Mouse (Mus musculus) liver, embryonic 14.5 days (tissue): Measurements from ENCODE around the gene Adamts13. TPM values are rescaled to one million over a fixed set of nuclear protein-coding genes. Genes with fewer than 3 reads are reported as not detected.

Experiments used
- ATAC-seq: fragments of 200-750 bp; cut with Nextera tagmentation; 2 replicates; pipeline ENCODE4 v1.8.0; 2017; ENCODE audit warnings: moderate number of reproducible peaks, mild to moderate bottlenecking, moderate library complexity; ENCODE audit not compliant: insufficient read depth
- DNase-seq, 3 experiments: peaks; one replicate each; pipeline ENCODE4 v3.0.0-alpha.2; 2012 to 2013; ENCODE audit warnings: low read depth in 3 of 3, low spot score in 3 of 3
- H3K27ac ChIP-seq: fragments of 300-500 bp; sonication (generic); 2 replicates; pipeline ENCODE4 v1.5.1; 2014; ENCODE audit warnings: moderate library complexity, mild to moderate bottlenecking, control low read depth, inconsistent platforms
- H3K27me3 ChIP-seq: fragments of 300-500 bp; sonication (generic); 2 replicates; pipeline ENCODE4 v1.6.1; 2014; ENCODE audit warnings: mild to moderate bottlenecking, low read length, moderate library complexity; ENCODE audit not compliant: control insufficient read depth, insufficient read depth
- H3K36me3 ChIP-seq: fragments of 300-500 bp; sonication (generic); replicated peaks from 2 replicates; pipeline ENCODE4 v1.6.1; 2014; ENCODE audit warnings: low read depth; ENCODE audit not compliant: control insufficient read depth, insufficient read depth
- H3K4me1 ChIP-seq, 2 experiments: fragments of 200-500 bp in 1 of 2; fragments of 300-500 bp in 1 of 2; sonication (generic) in 1 of 2; replicated peaks; 2 replicates each; pipeline ENCODE4 v1.6.1; 2012 to 2014; ENCODE audit warnings: antibody characterized with exemption in 1 of 2, inconsistent platforms in 1 of 2, low read length in 1 of 2; ENCODE audit not compliant: control insufficient read depth in 2 of 2, insufficient read depth in 2 of 2
- H3K4me2 ChIP-seq: fragments of 300-500 bp; sonication (generic); 2 replicates; pipeline ENCODE4 v1.6.1; 2014; ENCODE audit warnings: low read depth, mild to moderate bottlenecking, control low read depth, moderate library complexity
- H3K4me3 ChIP-seq, 2 experiments: fragments of 200-500 bp in 1 of 2; fragments of 300-500 bp in 1 of 2; sonication (generic) in 1 of 2; 2 replicates each; pipeline ENCODE4 v1.5.1; 2012 to 2014; ENCODE audit warnings: low read depth in 2 of 2, low read length in 2 of 2, mild to moderate bottlenecking in 2 of 2, control low read depth in 1 of 2, inconsistent platforms in 1 of 2, moderate library complexity in 1 of 2; ENCODE audit not compliant: insufficient read depth in 1 of 2
- H3K9ac ChIP-seq: fragments of 300-500 bp; sonication (generic); replicated peaks from 2 replicates; pipeline ENCODE4 v1.6.1; 2014; ENCODE audit warnings: mild to moderate bottlenecking, control low read depth, moderate library complexity
- H3K9me3 ChIP-seq: fragments of 300-500 bp; sonication (generic); 2 replicates; pipeline ENCODE4 v1.6.1; 2016; ENCODE audit warnings: low read length, mixed read lengths; ENCODE audit not compliant: control insufficient read depth
- CTCF ChIP-seq: IDR thresholded peaks from 2 replicates; pipeline ENCODE4 v1.5.1; 2016; ENCODE audit warnings: antibody characterized with exemption, low read depth, control low read depth
- EP300 ChIP-seq: IDR thresholded peaks from 2 replicates; pipeline ENCODE4 v1.6.1; 2016; ENCODE audit warnings: antibody characterized with exemption, low read depth
- WGBS: fragments of 180-500 bp; shearing (Covaris S2); extraction: QIAGEN DNeasy Blood & Tissue Kit; methylation state at CpG from one replicate; pipeline ENCODE4 v1.1.7; 2014; ENCODE audit not compliant: insufficient replicate concordance; 5-methylcytosine and 5-hydroxymethylcytosine counted together
- polyA plus RNA-seq, 2 experiments: library from polyadenylated mRNA; depleted of rRNA in 1 of 2; stranded (reverse) in 1 of 2; unstranded in 1 of 2; fragments of >200 nt; fragmentation: Nextera tagmentation in 1 of 2; extraction: Ambion mirVana in 1 of 2; gene quantifications; 2 replicates each; pipeline versions ENCODE4 v1.2.1 to v1.2.3; 2012 to 2014

Adamts13 gene
- polyA plus RNA-seq, 2 experiments: 0.89 to 1.8 TPM

DNA sequence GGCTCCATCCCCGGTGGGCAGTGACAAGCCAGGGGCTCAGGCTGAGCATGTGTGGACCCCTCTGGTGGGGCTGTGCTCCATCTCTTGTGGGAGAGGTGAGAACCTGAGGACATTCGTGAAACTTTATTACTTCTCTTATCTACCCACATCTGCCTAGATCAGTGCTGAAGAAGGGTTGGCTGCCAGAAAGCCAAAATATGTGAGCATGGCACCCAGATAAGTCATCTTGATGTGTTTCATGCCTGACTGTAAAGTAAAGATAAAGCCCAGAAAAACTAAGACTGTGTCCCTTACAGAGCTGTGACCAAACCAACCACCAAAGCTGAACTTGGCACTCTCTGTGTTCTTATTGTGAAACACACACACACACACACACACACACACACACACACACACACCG lies 20.7 kb downstream of the Adamts13 start:
- H3K4me2 ChIP-seq: no peak overlapping the region
- no peaks in the 10 kb centered on the region for H3K36me3 ChIP-seq
- DNase-seq: no peak
- H3K4me3 ChIP-seq: no peak overlapping the region
- no peaks in the 10 kb centered on the region for H3K27me3 ChIP-seq
- 47% methylated on average over 3 of the region's 3 CpGs for WGBS
- no peak for TF ChIP-seq EP300
- no peak for TF ChIP-seq CTCF
- no peak for ATAC-seq
- H3K4me1 ChIP-seq: no peaks in the 10 kb centered on the region
- H3K9ac ChIP-seq: no peak overlapping the region
- no peak overlapping the region for H3K27ac ChIP-seq
- H3K9me3 ChIP-seq: no peaks in the 10 kb centered on the region

DNA sequence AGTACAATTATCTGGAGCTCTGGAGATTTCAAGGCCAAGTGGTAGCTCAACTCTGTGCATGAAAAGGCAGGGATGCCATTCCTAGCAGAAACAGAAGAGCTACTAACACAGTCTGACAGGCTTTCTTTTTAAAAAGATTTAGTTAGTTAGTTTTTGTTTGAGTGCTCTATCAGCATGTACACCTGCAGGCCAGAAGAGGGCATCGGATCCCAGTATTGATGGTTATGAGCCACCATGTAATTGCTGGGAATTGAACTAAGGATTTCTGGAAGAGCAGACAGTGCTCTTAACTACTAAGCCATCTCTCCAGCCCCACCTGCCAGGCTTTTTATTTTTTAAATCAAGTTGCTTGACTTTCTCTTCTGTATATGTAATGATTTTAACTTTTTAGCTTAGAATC lies 24.3 kb downstream of the Adamts13 start:
- H3K9ac ChIP-seq: no peak overlapping the region
- no peaks in the 10 kb centered on the region for H3K9me3 ChIP-seq
- DNase-seq (no peak), ATAC-seq (no peak)
- no peaks in the 10 kb centered on the region for H3K36me3 ChIP-seq
- no peaks in the 10 kb centered on the region for H3K27me3 ChIP-seq
- WGBS: 84% methylated on average over 1 of the region's 1 CpGs
- H3K4me3 ChIP-seq: no peak overlapping the region
- TF ChIP-seq EP300 (no peak), CTCF (no peak)
- H3K4me2 ChIP-seq: no peak overlapping the region
- H3K4me1 ChIP-seq: no peaks in the 10 kb centered on the region
- H3K27ac ChIP-seq: no peak overlapping the region

DNA sequence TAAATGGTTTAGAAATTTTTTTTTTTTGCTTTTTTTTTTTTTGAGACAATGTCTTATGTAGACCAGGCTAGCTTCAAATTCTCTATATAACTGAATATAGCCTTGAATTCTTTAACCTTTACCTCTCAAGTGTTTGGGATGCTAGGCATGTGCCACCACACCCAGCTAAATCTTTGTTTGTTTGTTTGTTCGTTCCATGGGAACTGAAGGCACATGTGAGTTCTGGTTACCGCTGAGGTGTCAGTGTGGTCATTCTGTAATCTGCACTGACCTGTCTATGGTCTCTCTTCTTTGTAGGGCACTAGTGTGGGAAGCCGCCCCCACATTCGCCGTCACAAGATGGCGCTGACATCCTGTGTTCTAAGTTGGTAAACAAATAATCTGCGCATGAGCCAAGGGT lies 24.8 kb downstream of the Adamts13 start:
- 75% methylated on average over 7 of the region's 7 CpGs for WGBS
- H3K9ac ChIP-seq: no peak overlapping the region
- H3K4me2 ChIP-seq: no peak overlapping the region
- no peak for DNase-seq
- H3K4me3 ChIP-seq: no peak overlapping the region
- H3K27me3 ChIP-seq: no peaks in the 10 kb centered on the region
- H3K4me1 ChIP-seq: no peaks in the 10 kb centered on the region
- H3K27ac ChIP-seq: no peak overlapping the region
- H3K36me3 ChIP-seq: no peaks in the 10 kb centered on the region
- ATAC-seq: no peak
- TF ChIP-seq CTCF: no peak
- no peak for TF ChIP-seq EP300
- H3K9me3 ChIP-seq: no peaks in the 10 kb centered on the region

DNA sequence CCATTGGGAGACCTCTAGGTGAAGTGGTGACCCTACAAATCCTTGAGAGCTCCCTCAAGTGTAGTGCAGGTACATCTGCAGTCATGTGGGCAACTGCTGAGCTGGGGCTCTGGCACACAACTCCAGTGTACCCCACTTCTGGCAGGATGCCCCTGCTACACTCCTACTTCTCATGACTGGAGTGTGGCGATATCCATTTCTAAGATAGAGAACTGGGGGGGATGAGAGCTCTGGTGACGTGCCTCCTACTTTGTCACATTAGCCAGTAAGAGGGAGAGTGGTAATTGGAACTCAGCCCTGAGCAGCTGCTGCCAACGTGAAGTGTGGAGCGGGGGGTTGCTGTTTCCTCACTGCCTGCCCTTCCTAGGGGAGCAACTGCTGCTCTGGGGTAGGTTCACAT lies 33.0 kb downstream of the Adamts13 start:
- DNase-seq (no peak), ATAC-seq (no peak)
- Histone ChIP-seq H3K4me2 (no peak overlapping the region), H3K36me3 (no peaks in the 10 kb centered on the region), H3K27ac (no peak overlapping the region), H3K4me1 (peaks cover 3 to 9% of the 10 kb centered on the region in 2 experiments), H3K4me3 (no peak overlapping the region), H3K27me3 (no peaks in the 10 kb centered on the region), H3K9me3 (no peaks in the 10 kb centered on the region), H3K9ac (no peak overlapping the region)
- no peak for TF ChIP-seq CTCF
- no peak for TF ChIP-seq EP300
- WGBS: 63% methylated on average over 4 of the region's 4 CpGs

DNA sequence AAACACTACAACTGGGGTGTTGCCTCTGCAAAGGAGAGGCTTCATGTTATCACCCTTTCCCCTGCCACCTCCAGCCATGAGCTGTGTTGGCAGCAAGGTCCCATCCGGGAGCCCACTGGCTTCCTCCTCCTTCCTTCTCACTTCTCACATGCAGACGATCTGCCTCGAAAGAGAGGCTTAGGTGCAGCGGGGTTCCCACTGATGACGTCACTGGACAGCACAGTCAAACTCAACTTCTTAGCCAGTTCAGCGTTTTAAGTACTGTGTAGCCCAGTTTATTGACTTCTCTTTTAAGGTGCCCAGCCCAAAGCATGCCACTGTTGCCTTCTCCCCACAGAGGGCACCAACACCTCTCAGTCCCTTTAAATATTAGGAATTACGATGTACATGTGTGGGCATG lies 34.5 kb downstream of the Adamts13 start:
- Histone ChIP-seq H3K36me3 (no peaks in the 10 kb centered on the region), H3K27ac (no peak overlapping the region), H3K4me1 (peaks cover 3 to 9% of the 10 kb centered on the region in 2 experiments), H3K9ac (no peak overlapping the region), H3K9me3 (no peaks in the 10 kb centered on the region), H3K4me3 (no peak overlapping the region), H3K27me3 (no peaks in the 10 kb centered on the region), H3K4me2 (no peak overlapping the region)
- 57% methylated on average over 7 of the region's 7 CpGs for WGBS
- no peak for TF ChIP-seq CTCF
- no peak for TF ChIP-seq EP300
- DNase-seq (no peak), ATAC-seq (no peak)
